Mouse (Mus musculus): ENCODE measurements around the gene Apol8.
A peak's percentile ranks its signal among the peaks of the same experiment; 100 is the strongest.
"Not testable (repeated sequence)": the region's sequence is repeated elsewhere in the genome, so short reads cannot be mapped to it uniquely, and the experiment has no call there.

Gene Apol8

GRCm38 (mm10) chr15:77748414-77748813 lies 8.4 kb downstream of the Apol8 start:
- DNase-seq, result peak; percentile 6

- no peak for DNase-seq
Observed at GRCm38 (mm10) chr15:77746326-77746725, 10.5 kb downstream of the Apol8 start.

- DNase-seq, result no peak
Observed at GRCm38 (mm10) chr15:77745081-77745480, 11.7 kb downstream of the Apol8 start.

GRCm38 (mm10) chr15:77744632-77745031 lies 12.2 kb downstream of the Apol8 start:
- no peak for DNase-seq

GRCm38 (mm10) chr15:77741556-77741955 lies 15.2 kb downstream of the Apol8 start:
- DNase-seq, result not testable (repeated sequence)

- DNase-seq, result no peak
Observed at GRCm38 (mm10) chr15:77740511-77741297, 16.1 kb downstream of the Apol8 start.

GRCm38 (mm10) chr15:77733903-77734302 lies 22.9 kb downstream of the Apol8 start:
- not testable (repeated sequence) for DNase-seq

GRCm38 (mm10) chr15:77733380-77733779 lies 23.4 kb downstream of the Apol8 start:
- not testable (repeated sequence) for DNase-seq

- not testable (repeated sequence) for DNase-seq
Observed at GRCm38 (mm10) chr15:77732851-77733250, 24.0 kb downstream of the Apol8 start.

- DNase-seq, result no peak
Observed at GRCm38 (mm10) chr15:77731605-77732004, 25.2 kb downstream of the Apol8 start.

- DNase-seq, result not testable (repeated sequence)
Observed at GRCm38 (mm10) chr15:77728739-77729138, 28.1 kb downstream of the Apol8 start, which contains the start of gene Apol9b. TSS of gene Apol9b (plus strand) at chr15:77729039.

- not testable (repeated sequence) for DNase-seq
Observed at GRCm38 (mm10) chr15:77727745-77728144, 29.1 kb downstream of the Apol8 start.

GRCm38 (mm10) chr15:77727139-77727538 lies 29.7 kb downstream of the Apol8 start:
- not testable (repeated sequence) for DNase-seq

GRCm38 (mm10) chr15:77725393-77726020 lies 31.3 kb downstream of the Apol8 start:
- not testable (repeated sequence) for DNase-seq

- not testable (repeated sequence) for DNase-seq
Observed at GRCm38 (mm10) chr15:77724208-77724911, 32.4 kb downstream of the Apol8 start.

- DNase-seq, result not testable (repeated sequence)
Observed at GRCm38 (mm10) chr15:77721509-77721908, 35.3 kb downstream of the Apol8 start.

GRCm38 (mm10) chr15:77718240-77718639 lies 38.6 kb downstream of the Apol8 start:
- not testable (repeated sequence) for DNase-seq

- DNase-seq, result not testable (repeated sequence)
Observed at GRCm38 (mm10) chr15:77708936-77709335, 47.9 kb downstream of the Apol8 start.

GRCm38 (mm10) chr15:77705306-77705705 lies 51.5 kb downstream of the Apol8 start:
- not testable (repeated sequence) for DNase-seq

- DNase-seq, result not testable (repeated sequence)
Observed at GRCm38 (mm10) chr15:77698656-77699055, 58.1 kb downstream of the Apol8 start, which contains the start of gene Apol7e. TSS of gene Apol7e (plus strand) at chr15:77698857.

Measured in cerebellum, adult 9-11 months (tissue).